Mouse (Mus musculus) hindbrain, embryonic 16.5 days (tissue): ENCODE measurements around the gene Pdp2. TPM values are rescaled to one million over a fixed set of nuclear protein-coding genes. Genes with fewer than 3 reads are reported as not detected.

Experiments
- ATAC-seq: fragments of 200-750 bp; cut with Nextera tagmentation; 2 replicates; pipeline ENCODE4 v1.8.0; 2017; ENCODE audit warnings: moderate TSS enrichment, moderate library complexity
- H3K27ac ChIP-seq: fragments of 300-500 bp; sonication (generic); 2 replicates; pipeline ENCODE4 v1.5.1; 2014; ENCODE audit warnings: low read depth, mild to moderate bottlenecking, control low read depth, low read length, moderate library complexity
- H3K27me3 ChIP-seq: fragments of 300-500 bp; sonication (generic); replicated peaks from 2 replicates; pipeline ENCODE4 v1.6.1; 2014; ENCODE audit warnings: low read length; ENCODE audit not compliant: control insufficient read depth, insufficient read depth
- H3K36me3 ChIP-seq: fragments of 300-500 bp; sonication (generic); 2 replicates; pipeline ENCODE4 v1.6.1; 2014; ENCODE audit warnings: mild to moderate bottlenecking, low read length, moderate library complexity, mixed read lengths; ENCODE audit not compliant: control insufficient read depth, insufficient read depth
- H3K4me1 ChIP-seq: fragments of 300-500 bp; sonication (generic); 2 replicates; pipeline ENCODE4 v1.6.1; 2014; ENCODE audit warnings: low read depth, low read length; ENCODE audit not compliant: control insufficient read depth, insufficient read depth
- H3K4me2 ChIP-seq: fragments of 300-500 bp; sonication (generic); 2 replicates; pipeline ENCODE4 v1.6.1; 2014; ENCODE audit warnings: mild to moderate bottlenecking, low read length, control low read depth, moderate library complexity
- H3K4me3 ChIP-seq: fragments of 300-500 bp; sonication (generic); 2 replicates; pipeline ENCODE4 v1.5.1; 2014; ENCODE audit warnings: mild to moderate bottlenecking, low read length, control low read depth, moderate library complexity
- H3K9ac ChIP-seq: fragments of 300-500 bp; sonication (generic); 2 replicates; pipeline ENCODE4 v1.6.1; 2014; ENCODE audit warnings: low read depth, mild to moderate bottlenecking, control low read depth, low read length, moderate library complexity
- H3K9me3 ChIP-seq: fragments of 300-500 bp; sonication (generic); 2 replicates; pipeline ENCODE4 v1.6.1; 2014; ENCODE audit warnings: mild to moderate bottlenecking, low read length, moderate library complexity; ENCODE audit not compliant: control insufficient read depth
- whole genome bisulfite sequencing: fragments of 180-500 bp; shearing (Covaris S2); extraction: QIAGEN DNeasy Blood & Tissue Kit; methylation state at CpG from one replicate; pipeline ENCODE4 v1.1.7; 2014; 5-methylcytosine and 5-hydroxymethylcytosine counted together
- polyA plus RNA-seq: library from polyadenylated mRNA; unstranded; fragments of >200 nt; fragmentation: Nextera tagmentation; extraction: Ambion mirVana; gene quantifications from 2 replicates; pipeline ENCODE4 v1.2.1, GENCODE M21; 2015

Pdp2 gene
- polyA plus RNA-seq, 1 experiment from 2014 or later: 20.5 TPM

GRCm38 (mm10) chr8:104606329-104606728 is 15.1 kb downstream of the Pdp2 start:
- Histone ChIP-seq H3K27ac (no peak overlapping the region), H3K27me3 (no peaks in the 10 kb centered on the region; the same call in 1 of the 2 replicates), H3K4me2 (no peak overlapping the region), H3K9me3 (no peaks in the 10 kb centered on the region), H3K4me3 (no peak overlapping the region), H3K36me3 (no peaks in the 10 kb centered on the region), H3K9ac (no peak overlapping the region), H3K4me1 (peaks cover 4% of the 10 kb centered on the region)
- ATAC-seq: no peak
- WGBS: 54% methylated on average over 6 of the region's 6 CpGs

GRCm38 (mm10) chr8:104607944-104608343 is 16.7 kb downstream of the Pdp2 start:
- ATAC-seq: no peak
- no peak overlapping the region for H3K27ac ChIP-seq

DNA sequence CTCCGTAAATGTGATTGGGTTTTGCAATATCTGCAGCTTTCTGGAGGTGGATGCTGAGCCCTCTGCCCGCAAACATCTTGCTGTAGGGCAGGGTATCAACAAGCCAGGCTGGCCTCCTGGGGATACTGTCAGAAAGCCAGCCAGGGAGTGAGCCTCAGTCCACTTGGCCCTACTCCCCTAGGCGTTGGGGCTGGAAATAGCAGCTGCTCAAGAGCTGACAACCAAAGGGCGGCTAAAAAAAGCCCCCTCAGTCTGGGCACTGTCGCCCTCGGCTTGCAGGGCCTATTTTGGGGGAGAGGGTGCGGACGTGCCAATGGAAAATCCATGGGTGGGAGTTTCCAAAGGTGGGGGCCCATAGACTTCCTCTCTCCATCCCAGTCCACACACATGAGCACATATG is 18.0 kb downstream of the Pdp2 start:
- Histone ChIP-seq H3K27me3 (no peaks in the 10 kb centered on the region), H3K36me3 (no peaks in the 10 kb centered on the region), H3K9me3 (no peaks in the 10 kb centered on the region), H3K27ac (no peak overlapping the region), H3K4me2 (no peak overlapping the region), H3K9ac (no peak overlapping the region), H3K4me3 (no peak overlapping the region), H3K4me1 (no peaks in the 10 kb centered on the region)
- 74% methylated on average over 8 of the region's 8 CpGs for WGBS
- ATAC-seq: no peak

More at GRCm38 (mm10) chr8:104607944-104608343, 16.7 kb downstream of the Pdp2 start:
- 88% methylated on average over 2 of the region's 2 CpGs for WGBS
- Histone ChIP-seq H3K9ac (no peak overlapping the region), H3K36me3 (no peaks in the 10 kb centered on the region), H3K9me3 (no peaks in the 10 kb centered on the region), H3K27me3 (no peaks in the 10 kb centered on the region), H3K4me3 (no peak overlapping the region), H3K4me1 (no peaks in the 10 kb centered on the region; the same call in 1 of the 2 replicates), H3K4me2 (no peak overlapping the region)

- Histone ChIP-seq H3K4me1 (no peaks in the 10 kb centered on the region), H3K9me3 (no peaks in the 10 kb centered on the region), H3K36me3 (no peaks in the 10 kb centered on the region), H3K4me2 (no peak overlapping the region), H3K27ac (no peak overlapping the region), H3K9ac (no peak overlapping the region), H3K27me3 (no peaks in the 10 kb centered on the region), H3K4me3 (no peak overlapping the region)
- ATAC-seq: no peak
- WGBS: 73% methylated on average over 12 of the region's 12 CpGs
Observed at GRCm38 (mm10) chr8:104610185-104610766, 19.0 kb downstream of the Pdp2 start.

DNA sequence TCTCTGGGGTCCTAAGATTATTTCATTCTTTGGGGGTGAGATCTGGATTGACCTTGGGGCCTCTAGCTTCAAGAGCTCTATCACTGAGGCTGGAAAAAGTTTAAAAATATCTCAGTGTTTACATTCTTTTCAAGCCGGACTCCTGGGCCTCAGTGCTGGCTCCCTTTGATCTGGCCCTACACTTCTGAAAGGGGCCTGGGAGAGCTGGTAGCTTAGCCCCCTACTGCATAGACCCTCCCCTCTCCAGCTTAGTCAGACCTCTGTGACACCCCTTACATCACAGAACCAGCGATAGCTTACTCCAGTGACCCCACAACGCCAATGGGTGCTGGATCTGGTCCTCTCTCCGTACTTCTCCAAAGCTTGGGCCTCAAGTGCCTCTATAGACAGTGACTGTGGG is 20.4 kb downstream of the Pdp2 start:
- H3K9me3 ChIP-seq: no peaks in the 10 kb centered on the region
- no peak for ATAC-seq
- H3K27ac ChIP-seq: no peak overlapping the region
- no peaks in the 10 kb centered on the region for H3K27me3 ChIP-seq
- no peak overlapping the region for H3K4me2 ChIP-seq
- H3K4me1 ChIP-seq: no peaks in the 10 kb centered on the region
- 87% methylated on average over 4 of the region's 4 CpGs for WGBS
- H3K4me3 ChIP-seq: no peak overlapping the region
- no peaks in the 10 kb centered on the region for H3K36me3 ChIP-seq
- H3K9ac ChIP-seq: no peak overlapping the region

DNA sequence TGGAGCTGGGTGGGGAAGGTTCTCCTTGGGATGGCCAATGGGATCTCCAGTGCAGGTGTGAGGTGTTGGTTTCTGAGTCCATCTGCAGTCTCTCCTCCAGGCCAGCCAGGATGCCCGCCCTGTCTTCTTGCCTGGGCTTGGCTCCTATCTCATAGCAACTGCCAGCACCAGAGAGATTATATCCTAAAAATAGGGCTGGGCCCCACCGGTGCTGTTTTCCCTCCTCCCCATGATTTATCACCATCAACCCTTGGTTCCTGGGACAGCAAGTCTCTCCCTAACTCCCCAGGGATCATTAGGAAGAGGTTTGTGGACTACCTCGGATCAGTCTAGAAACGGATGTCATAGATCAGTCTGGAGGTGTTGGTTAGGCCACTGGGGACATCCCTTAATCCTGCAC is 21.9 kb downstream of the Pdp2 start:
- Histone ChIP-seq H3K27ac (no peak overlapping the region), H3K36me3 (no peaks in the 10 kb centered on the region), H3K9me3 (no peaks in the 10 kb centered on the region), H3K27me3 (no peaks in the 10 kb centered on the region), H3K4me2 (no peak overlapping the region), H3K9ac (no peak overlapping the region), H3K4me1 (no peaks in the 10 kb centered on the region), H3K4me3 (no peak overlapping the region)
- ATAC-seq: no peak
- 86% methylated on average over 4 of the region's 4 CpGs for WGBS

- no peak for ATAC-seq
- Histone ChIP-seq H3K4me1 (no peaks in the 10 kb centered on the region), H3K36me3 (no peaks in the 10 kb centered on the region), H3K9me3 (no peaks in the 10 kb centered on the region), H3K27ac (no peak overlapping the region), H3K27me3 (no peaks in the 10 kb centered on the region), H3K9ac (no peak overlapping the region), H3K4me2 (no peak overlapping the region), H3K4me3 (no peak overlapping the region)
- 81% methylated on average over 5 of the region's 5 CpGs for WGBS
Observed at GRCm38 (mm10) chr8:104620765-104621164, 29.5 kb downstream of the Pdp2 start.

- WGBS: 77% methylated on average over 6 of the region's 6 CpGs
- H3K4me3 ChIP-seq: no peak within 1 kb of the TSS
- H3K36me3 ChIP-seq: no peaks in the 10 kb centered on the region
- ATAC-seq: no peak
- no peak within 1 kb of the TSS for H3K4me2 ChIP-seq
- peaks cover under 1% of the 10 kb centered on the region for H3K27me3 ChIP-seq
- H3K9me3 ChIP-seq: no peaks in the 10 kb centered on the region
- H3K4me1 ChIP-seq: no peaks in the 10 kb centered on the region
- H3K9ac ChIP-seq: no peak within 1 kb of the TSS
- no peak within 1 kb of the TSS for H3K27ac ChIP-seq
Observed at GRCm38 (mm10) chr8:104624161-104624560, 32.9 kb downstream of the Pdp2 start, which contains the start of gene Cdh16. Gene Cdh16 (minus strand): TSS chr8:104624396.

DNA sequence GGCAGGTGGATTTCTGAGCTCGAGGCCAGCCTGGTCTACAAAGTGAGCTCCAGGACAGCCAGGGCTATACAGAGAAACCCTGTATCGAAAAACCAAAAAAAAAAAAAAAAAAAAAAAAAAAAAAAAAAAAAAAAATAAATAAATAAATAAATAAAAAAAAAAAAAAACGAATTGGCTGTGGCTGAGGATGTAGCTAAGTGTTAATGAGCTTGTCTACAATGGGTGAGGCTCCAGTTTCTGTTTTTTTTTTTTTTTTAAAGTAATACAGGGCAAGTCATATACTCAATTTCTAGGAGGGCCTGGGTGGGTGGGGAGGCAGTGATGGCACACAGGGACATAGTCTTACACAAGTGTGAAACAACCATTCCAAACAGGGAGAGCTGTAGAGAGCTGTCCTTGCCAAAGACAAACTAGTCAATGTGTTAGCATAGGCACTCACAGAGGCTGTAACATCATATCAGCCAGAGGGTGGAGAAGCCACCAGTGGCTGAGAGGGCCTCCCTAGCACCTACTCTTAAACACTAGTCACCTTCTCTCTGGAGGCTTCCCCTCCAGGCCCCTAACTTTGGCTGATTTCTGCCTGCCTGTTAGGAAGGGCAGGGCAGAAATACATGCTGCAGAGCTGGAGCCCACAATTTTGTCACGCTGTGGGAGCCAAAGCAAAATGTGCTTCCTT is 36.0 kb downstream of the Pdp2 start:
- Histone ChIP-seq H3K36me3 (no peaks in the 10 kb centered on the region), H3K9me3 (no peaks in the 10 kb centered on the region), H3K9ac (no peak overlapping the region), H3K27ac (no peak overlapping the region), H3K4me2 (no peak overlapping the region), H3K4me3 (no peak overlapping the region), H3K4me1 (peaks cover 7% of the 10 kb centered on the region), H3K27me3 (peaks cover 13% of the 10 kb centered on the region)
- 70% methylated on average over 4 of the region's 4 CpGs for WGBS
- no peak for ATAC-seq
